Mouse (Mus musculus) liver, embryonic 12.5 days (tissue): Measurements from ENCODE around the gene Il27. TPM values are rescaled to one million over a fixed set of nuclear protein-coding genes. Genes with fewer than 3 reads are reported as not detected.

Experiments
- ATAC-seq: fragments of 200-750 bp; cut with Nextera tagmentation; 2 replicates; pipeline ENCODE4 v1.8.0; 2017; ENCODE audit warnings: moderate number of reproducible peaks, mild to moderate bottlenecking, moderate library complexity
- H3K27ac ChIP-seq: fragments of 300-500 bp; sonication (generic); 2 replicates; pipeline ENCODE4 v1.5.1; 2016; ENCODE audit warnings: mild to moderate bottlenecking
- H3K27me3 ChIP-seq: fragments of 300-500 bp; sonication (generic); replicated peaks from 2 replicates; pipeline ENCODE4 v1.6.1; 2016; ENCODE audit warnings: mild to moderate bottlenecking, moderate library complexity
- H3K36me3 ChIP-seq: fragments of 300-500 bp; sonication (generic); 2 replicates; pipeline ENCODE4 v1.6.1; 2016; ENCODE audit warnings: mild to moderate bottlenecking, moderate library complexity
- H3K4me1 ChIP-seq: fragments of 300-500 bp; sonication (generic); 2 replicates; pipeline ENCODE4 v1.6.1; 2016
- H3K4me2 ChIP-seq: fragments of 300-500 bp; sonication (generic); 2 replicates; pipeline ENCODE4 v1.6.1; 2016; ENCODE audit warnings: mild to moderate bottlenecking, moderate library complexity
- H3K4me3 ChIP-seq: fragments of 300-500 bp; sonication (generic); 2 replicates; pipeline ENCODE4 v1.5.1; 2016; ENCODE audit warnings: mild to moderate bottlenecking, moderate library complexity
- H3K9ac ChIP-seq: fragments of 300-500 bp; sonication (generic); 2 replicates; pipeline ENCODE4 v1.6.1; 2016; ENCODE audit warnings: mild to moderate bottlenecking, moderate library complexity
- H3K9me3 ChIP-seq: fragments of 300-500 bp; sonication (generic); replicated peaks from 2 replicates; pipeline ENCODE4 v1.6.1; 2016; ENCODE audit warnings: mild to moderate bottlenecking, moderate library complexity
- WGBS: fragments of 180-500 bp; shearing (Covaris S2); methylation state at CpG from one replicate; pipeline ENCODE4 v1.1.7; 2016; ENCODE audit not compliant: insufficient replicate concordance; 5-methylcytosine and 5-hydroxymethylcytosine counted together
- polyA plus RNA-seq: library from polyadenylated mRNA; unstranded; fragments of >200 nt; fragmentation: Nextera tagmentation; extraction: Ambion mirVana; gene quantifications from 2 replicates; pipeline ENCODE4 v1.2.1, GENCODE M21; 2016

Il27 gene
- polyA plus RNA-seq, 1 experiment from 2014 or later, result not detected

DNA sequence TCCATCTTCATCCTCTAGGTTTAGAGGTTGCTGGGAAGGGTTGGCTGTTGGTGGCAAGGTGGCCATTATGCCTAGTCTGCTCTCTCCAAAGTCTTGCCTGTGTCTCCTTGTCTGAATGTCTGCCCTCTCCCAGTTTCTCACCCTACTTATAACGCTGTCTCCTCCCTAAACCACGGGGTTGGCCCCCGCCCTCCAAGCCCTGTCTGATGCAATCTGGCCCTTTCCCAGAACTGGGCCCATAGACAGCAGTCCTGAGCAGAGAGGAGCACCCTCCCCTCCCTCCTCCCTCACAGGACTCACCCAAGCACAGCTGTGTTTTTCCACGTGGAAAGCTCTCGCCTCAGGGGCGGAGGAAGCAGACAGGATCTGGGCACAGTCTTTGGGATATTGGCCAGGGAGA, 30.6 kb upstream of the Il27 start:
- 20% methylated on average over 6 of the region's 6 CpGs for WGBS
- H3K27ac ChIP-seq, result no peak overlapping the region
- H3K4me2 ChIP-seq, result peak overlapping the region; percentile 50
- H3K4me3 ChIP-seq, result peak overlapping the region; percentile 18
- H3K9me3 ChIP-seq, result no peaks in the 10 kb centered on the region
- H3K36me3 ChIP-seq, result no peaks in the 10 kb centered on the region
- peak overlapping the region; percentile 28 for H3K9ac ChIP-seq
- peak; percentile 79 for ATAC-seq
- peaks cover 57% of the 10 kb centered on the region for H3K4me1 ChIP-seq
- no peaks in the 10 kb centered on the region for H3K27me3 ChIP-seq

DNA sequence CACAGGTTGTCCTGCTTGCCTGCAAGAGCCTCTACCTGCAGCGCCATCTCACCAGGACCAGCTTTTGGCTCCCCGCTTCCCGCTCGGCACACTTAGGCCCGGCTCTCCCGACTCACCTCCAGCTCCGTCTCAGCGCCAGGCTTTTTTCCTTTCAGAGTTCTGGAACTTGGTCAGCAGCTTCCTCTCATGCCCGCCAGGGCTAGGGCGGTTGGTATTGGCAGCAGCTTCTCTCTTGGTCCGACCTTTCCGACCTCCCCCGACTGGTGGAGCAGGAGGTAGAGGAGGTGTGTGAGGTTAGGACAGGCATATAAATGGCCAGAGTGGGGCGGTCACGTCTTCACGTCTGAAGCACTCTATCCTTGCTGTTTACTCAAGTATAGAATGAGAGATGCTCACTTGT, 30.0 kb upstream of the Il27 start:
- Histone ChIP-seq H3K27ac (no peak overlapping the region), H3K4me1 (peaks cover 57% of the 10 kb centered on the region), H3K4me3 (peak overlapping the region; percentile 18), H3K9me3 (no peaks in the 10 kb centered on the region), H3K36me3 (no peaks in the 10 kb centered on the region), H3K27me3 (no peaks in the 10 kb centered on the region), H3K9ac (no peak overlapping the region), H3K4me2 (peak overlapping the region; percentile 50)
- WGBS, result 67% methylated on average over 16 of the region's 16 CpGs
- no peak for ATAC-seq

DNA sequence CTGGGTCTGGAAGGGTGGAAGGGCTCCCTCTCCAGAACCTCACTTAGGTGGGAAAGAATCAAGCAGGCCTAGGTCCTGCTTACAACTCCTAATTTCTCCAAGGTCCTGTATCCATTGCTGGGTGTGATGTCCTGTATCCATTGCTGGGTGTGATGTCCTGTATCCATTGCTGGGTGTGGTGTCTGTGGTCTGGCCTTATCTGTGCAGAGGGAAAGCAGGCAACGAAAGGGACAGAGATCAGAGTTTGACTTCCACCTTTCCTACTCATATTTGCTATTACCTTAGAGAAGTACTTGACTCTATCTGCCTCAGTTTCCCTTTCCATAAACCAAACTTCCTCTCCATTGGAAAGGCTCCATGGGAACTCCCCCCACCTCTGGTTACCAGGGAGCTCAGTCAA, 28.6 kb upstream of the Il27 start:
- ATAC-seq, result no peak
- Histone ChIP-seq H3K4me3 (no peak overlapping the region), H3K27ac (no peak overlapping the region), H3K9me3 (no peaks in the 10 kb centered on the region), H3K9ac (no peak overlapping the region), H3K27me3 (no peaks in the 10 kb centered on the region), H3K4me2 (peak overlapping the region; percentile 4; the same call in 1 of the 2 replicates), H3K36me3 (no peaks in the 10 kb centered on the region), H3K4me1 (peaks cover 55% of the 10 kb centered on the region)
- WGBS, result 23% methylated on average over 1 of the region's 1 CpGs

DNA sequence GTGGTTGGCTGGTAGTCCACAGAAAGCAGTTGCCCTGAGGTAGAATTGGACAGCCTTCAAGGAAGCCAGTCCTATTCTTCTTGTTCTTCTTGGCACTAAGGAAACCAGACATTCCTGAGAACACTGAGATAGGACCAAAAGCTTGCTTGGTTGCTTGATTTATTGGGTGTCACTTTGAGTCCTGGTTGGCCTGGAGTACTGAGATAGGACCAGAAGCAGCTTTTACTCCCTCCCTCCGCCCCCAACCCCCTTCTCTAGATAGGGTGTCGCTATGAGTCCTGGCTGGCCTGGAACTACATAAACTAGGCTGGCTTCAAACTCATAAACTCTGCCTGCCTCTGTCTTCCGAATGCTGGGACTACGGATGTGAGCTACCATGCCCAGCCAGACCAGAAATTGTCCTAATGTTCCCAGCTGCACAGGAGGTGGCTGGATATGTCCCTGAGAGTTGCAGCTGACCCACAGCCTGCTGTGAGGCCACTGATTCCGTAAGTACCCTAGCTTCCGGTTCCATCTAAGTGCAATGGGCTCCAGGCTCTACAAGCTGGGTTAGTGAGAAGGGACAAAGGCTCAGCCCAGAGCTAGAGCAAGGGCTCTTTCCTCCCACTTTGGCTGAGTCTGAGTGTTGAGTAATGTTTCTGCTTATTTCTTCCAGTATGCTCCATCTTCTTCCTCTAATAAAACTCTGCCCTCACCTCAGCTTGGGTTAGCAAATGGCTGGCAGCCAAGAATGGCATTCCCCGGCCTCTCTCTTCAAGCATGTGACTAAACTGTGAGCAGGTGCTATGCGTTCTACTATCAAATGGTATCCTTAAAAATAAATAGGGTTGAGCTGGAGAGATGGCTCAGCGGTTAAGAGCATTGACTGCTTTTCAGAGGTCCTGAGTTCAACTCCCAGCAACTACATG, 27.0 kb upstream of the Il27 start:
- ATAC-seq, result peak; percentile 78
- Histone ChIP-seq H3K4me2 (peak overlapping the region; percentile 32; the same call in 1 of the 2 replicates), H3K9ac (no peak overlapping the region), H3K4me1 (peaks cover 53% of the 10 kb centered on the region), H3K4me3 (no peak overlapping the region), H3K36me3 (no peaks in the 10 kb centered on the region), H3K27me3 (no peaks in the 10 kb centered on the region), H3K9me3 (no peaks in the 10 kb centered on the region), H3K27ac (peak overlapping the region; percentile 39; the same call in 1 of the 2 replicates)
- 57% methylated on average over 9 of the region's 9 CpGs for WGBS

DNA sequence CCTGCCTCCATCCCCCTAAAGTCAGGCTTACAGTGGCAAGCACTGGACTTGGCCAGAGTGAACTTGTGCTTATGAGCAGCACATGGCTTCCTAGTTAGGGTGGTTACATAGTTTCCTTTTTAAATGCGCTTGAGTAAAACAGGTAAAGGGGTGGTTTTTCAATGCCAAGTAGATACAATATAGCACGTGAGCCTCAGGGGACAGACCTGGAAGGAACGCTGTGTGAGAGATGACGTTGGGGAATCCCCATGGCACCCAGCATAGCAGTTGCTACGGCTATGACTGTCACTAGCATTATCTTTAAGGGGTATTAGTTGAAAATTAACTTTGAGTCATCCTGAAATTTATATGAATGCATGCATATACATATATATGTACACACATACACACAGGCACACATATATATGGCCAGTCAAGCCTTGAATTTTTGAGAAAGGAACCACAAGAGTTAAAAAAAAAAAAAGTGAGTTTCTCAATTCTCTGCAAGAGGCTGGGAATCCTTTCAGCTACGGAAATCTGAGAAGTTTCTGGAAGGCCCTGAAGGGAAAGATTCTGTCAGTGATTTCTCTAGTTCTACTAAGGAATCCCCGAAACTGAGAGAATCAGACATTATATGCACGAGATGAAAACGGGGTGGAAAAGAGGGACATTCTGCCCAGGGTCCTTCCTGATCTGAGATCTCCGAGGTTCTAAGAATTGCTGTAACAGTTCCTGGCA, 25.0 kb upstream of the Il27 start:
- no peak overlapping the region for H3K4me3 ChIP-seq
- no peak overlapping the region for H3K4me2 ChIP-seq
- no peak overlapping the region for H3K27ac ChIP-seq
- H3K4me1 ChIP-seq, result peaks cover 38% of the 10 kb centered on the region
- H3K27me3 ChIP-seq, result no peaks in the 10 kb centered on the region
- no peaks in the 10 kb centered on the region for H3K9me3 ChIP-seq
- 76% methylated on average over 10 of the region's 10 CpGs for WGBS
- no peak for ATAC-seq
- H3K36me3 ChIP-seq, result no peaks in the 10 kb centered on the region
- H3K9ac ChIP-seq, result no peak overlapping the region

DNA sequence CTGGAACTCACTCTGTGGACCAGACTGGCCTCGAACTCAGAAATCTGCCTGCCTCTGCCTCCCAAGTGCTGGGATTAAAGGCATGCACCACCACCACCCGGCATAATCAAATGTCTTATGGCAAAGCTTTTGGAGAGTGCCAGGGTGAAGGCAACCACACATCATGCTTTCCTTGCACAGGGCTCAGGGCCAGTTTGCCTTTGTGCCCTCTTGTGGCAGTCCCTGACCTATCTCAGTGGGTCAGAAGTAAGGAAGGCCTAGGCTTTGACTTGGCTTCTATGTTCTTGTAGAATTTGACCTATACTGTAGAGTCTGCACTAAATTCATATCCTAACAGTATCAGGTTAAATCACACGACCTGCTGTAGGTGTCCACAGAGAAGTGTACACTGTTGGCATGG, 22.0 kb upstream of the Il27 start:
- no peak overlapping the region for H3K9ac ChIP-seq
- 62% methylated on average over 3 of the region's 3 CpGs for WGBS
- no peak overlapping the region for H3K4me3 ChIP-seq
- ATAC-seq, result no peak
- no peak overlapping the region for H3K4me2 ChIP-seq
- H3K4me1 ChIP-seq, result peaks cover 11% of the 10 kb centered on the region
- no peak overlapping the region for H3K27ac ChIP-seq
- H3K27me3 ChIP-seq, result no peaks in the 10 kb centered on the region
- H3K36me3 ChIP-seq, result no peaks in the 10 kb centered on the region
- H3K9me3 ChIP-seq, result no peaks in the 10 kb centered on the region

DNA sequence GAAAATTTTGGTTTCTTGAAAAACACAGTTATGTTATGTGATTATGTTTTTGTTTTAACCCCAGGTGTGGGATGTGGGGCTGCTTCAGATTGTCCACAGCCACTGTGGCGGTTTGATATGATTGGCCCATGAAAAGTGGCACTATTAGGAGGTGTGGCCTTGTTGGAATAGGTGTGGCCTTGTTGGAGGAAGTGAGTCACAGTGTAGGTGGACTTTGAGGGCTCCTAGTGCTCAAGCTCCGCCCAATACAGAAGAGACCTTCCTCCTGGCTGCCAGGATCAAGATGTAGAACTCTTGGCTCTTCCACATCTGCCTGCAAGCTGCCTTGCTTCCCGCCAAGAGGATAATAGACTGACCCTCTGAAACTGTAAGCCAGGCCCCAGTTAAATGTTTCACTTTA, 18.0 kb upstream of the Il27 start:
- no peak for ATAC-seq
- H3K27ac ChIP-seq, result no peak overlapping the region
- H3K9me3 ChIP-seq, result no peaks in the 10 kb centered on the region
- H3K4me1 ChIP-seq, result 0 out of 2 replicates have a peak, but pooled peaks cover 4% of the 10 kb centered on the region
- no peak overlapping the region for H3K4me3 ChIP-seq
- no peak overlapping the region for H3K4me2 ChIP-seq
- H3K9ac ChIP-seq, result no peak overlapping the region
- no peaks in the 10 kb centered on the region for H3K36me3 ChIP-seq
- H3K27me3 ChIP-seq, result no peaks in the 10 kb centered on the region
- WGBS, result 55% methylated on average over 3 of the region's 3 CpGs

DNA sequence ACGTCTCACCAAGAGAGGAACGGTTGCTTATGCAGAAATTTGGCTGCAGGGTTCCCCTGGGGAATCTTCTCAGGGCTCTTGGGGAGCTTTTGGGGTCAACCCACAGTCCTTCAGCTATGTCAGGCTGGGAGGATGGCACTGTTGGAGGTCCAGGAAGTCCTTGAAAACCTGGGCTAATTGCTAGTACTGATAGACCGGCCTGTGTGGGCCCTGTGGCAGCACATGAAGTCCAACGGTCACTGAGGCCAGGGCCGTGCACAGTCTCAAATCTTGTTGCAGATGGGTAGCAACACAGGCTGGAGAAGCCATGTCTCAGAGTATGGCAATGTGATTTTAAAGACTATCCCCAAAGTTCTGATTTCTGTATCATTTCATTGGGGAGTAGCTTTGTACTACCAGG, 13.1 kb upstream of the Il27 start:
- 72% methylated on average over 5 of the region's 5 CpGs for WGBS
- H3K4me2 ChIP-seq, result no peak overlapping the region
- H3K27ac ChIP-seq, result no peak overlapping the region
- no peaks in the 10 kb centered on the region for H3K9me3 ChIP-seq
- ATAC-seq, result no peak
- H3K27me3 ChIP-seq, result no peaks in the 10 kb centered on the region
- no peak overlapping the region for H3K9ac ChIP-seq
- H3K4me1 ChIP-seq, result 0 out of 2 replicates have a peak, but pooled peaks cover 7% of the 10 kb centered on the region
- H3K4me3 ChIP-seq, result no peak overlapping the region
- no peaks in the 10 kb centered on the region for H3K36me3 ChIP-seq

DNA sequence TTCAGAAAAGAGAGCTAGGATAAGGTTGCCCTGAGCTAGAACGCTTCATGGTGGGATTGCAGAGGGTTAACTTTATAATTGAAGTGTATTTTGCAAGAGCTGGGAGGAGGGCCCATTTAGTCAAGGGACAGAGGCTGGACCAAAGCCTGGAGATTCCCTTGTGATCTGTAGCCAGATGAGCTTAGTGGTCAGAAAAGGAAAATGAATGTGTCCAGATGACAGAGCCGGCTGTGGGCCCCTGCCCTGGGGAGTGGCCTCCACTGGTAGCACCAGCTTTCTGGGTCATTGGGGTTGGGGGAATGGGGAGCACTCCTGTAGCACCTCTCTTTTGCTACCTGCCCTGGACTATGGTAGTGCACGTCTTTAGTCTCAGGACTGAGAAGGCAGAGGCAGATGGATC, 12.3 kb upstream of the Il27 start:
- H3K27ac ChIP-seq, result no peak overlapping the region
- no peak overlapping the region for H3K4me2 ChIP-seq
- H3K9me3 ChIP-seq, result no peaks in the 10 kb centered on the region
- H3K36me3 ChIP-seq, result no peaks in the 10 kb centered on the region
- no peak overlapping the region for H3K9ac ChIP-seq
- 0 out of 2 replicates have a peak, but pooled peaks cover 4% of the 10 kb centered on the region for H3K27me3 ChIP-seq
- WGBS, result 70% methylated on average over 3 of the region's 3 CpGs
- ATAC-seq, result no peak
- no peak overlapping the region for H3K4me3 ChIP-seq
- peaks cover 7% of the 10 kb centered on the region; the same call in 1 of the 2 replicates for H3K4me1 ChIP-seq

DNA sequence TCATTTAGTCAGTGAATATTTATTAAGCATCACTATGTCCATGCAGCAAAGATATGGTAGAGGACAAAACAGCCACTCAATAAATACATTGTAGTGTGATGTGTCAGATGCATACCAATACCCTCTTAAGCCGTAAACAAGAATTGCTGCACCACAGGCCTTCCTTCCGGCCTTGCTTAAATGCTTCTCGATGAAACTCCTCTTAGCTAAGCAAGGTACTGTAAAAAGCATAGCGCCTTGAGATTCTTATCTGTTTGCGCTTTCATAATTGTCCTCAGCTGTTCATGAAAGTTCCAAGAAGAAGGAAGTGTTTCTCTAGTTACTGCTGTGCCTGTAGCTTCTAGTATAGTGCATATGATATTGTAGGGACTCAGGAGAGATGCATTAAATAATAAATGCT, 11.9 kb upstream of the Il27 start:
- H3K4me1 ChIP-seq, result peaks cover 7% of the 10 kb centered on the region; the same call in 1 of the 2 replicates

DNA sequence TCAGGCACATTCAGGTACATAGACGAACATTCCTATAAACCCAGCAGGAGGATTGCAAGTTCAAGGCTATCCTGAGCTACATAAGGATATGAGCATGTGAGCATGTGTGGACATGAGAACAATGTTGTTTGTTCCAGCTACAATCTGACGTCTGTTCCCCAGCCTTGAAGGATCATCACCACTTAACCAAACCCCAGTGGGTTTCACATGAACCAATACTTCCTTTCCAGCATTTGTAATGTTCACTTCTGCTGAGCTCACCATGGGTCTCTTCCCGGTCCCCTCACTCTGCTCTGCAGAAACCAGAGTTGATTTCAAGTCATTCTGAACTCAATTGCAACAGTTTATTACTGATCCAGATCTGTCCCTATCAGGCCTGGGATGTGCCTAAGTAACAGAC, 7.9 kb upstream of the Il27 start:
- H3K4me1 ChIP-seq, result peaks cover 2% of the 10 kb centered on the region; the same call in 1 of the 2 replicates
- 57% methylated on average over 3 of the region's 3 CpGs for WGBS

More for the DNA sequence above, 11.9 kb upstream of the Il27 start:
- H3K27me3 ChIP-seq, result 0 out of 2 replicates have a peak, but pooled peaks cover 4% of the 10 kb centered on the region
- H3K9ac ChIP-seq, result no peak overlapping the region
- no peak for ATAC-seq
- H3K9me3 ChIP-seq, result no peaks in the 10 kb centered on the region
- WGBS, result 68% methylated on average over 5 of the region's 5 CpGs
- no peak overlapping the region for H3K4me3 ChIP-seq
- H3K36me3 ChIP-seq, result no peaks in the 10 kb centered on the region
- no peak overlapping the region for H3K27ac ChIP-seq
- no peak overlapping the region for H3K4me2 ChIP-seq

DNA sequence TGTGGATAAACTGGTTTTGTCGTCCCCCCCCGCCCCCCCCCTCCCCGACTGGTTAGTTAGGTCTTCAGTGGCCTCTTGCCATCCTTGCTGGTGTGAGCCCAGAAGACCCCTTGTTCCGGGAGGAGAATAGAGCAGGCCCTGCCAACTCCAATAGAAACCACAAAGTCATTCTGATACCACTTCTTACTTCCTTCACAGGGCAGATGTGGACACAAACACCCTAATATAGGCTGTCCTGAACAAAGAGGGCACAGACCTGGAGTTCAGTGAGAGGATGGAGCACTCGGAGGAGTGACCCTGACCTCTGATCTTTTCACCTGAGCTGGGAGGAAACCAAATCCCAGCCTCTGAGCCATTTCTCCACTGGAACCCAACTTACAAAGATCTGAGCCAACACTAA, 7.2 kb upstream of the Il27 start:
- no peaks in the 10 kb centered on the region for H3K9me3 ChIP-seq
- no peak overlapping the region for H3K9ac ChIP-seq
- ATAC-seq, result no peak
- H3K36me3 ChIP-seq, result no peaks in the 10 kb centered on the region
- H3K27me3 ChIP-seq, result 0 out of 2 replicates have a peak, but pooled peaks cover 4% of the 10 kb centered on the region
- no peak overlapping the region for H3K4me2 ChIP-seq
- 27% methylated on average over 5 of the region's 5 CpGs for WGBS
- no peaks in the 10 kb centered on the region; the same call in 1 of the 2 replicates for H3K4me1 ChIP-seq
- H3K4me3 ChIP-seq, result no peak overlapping the region
- H3K27ac ChIP-seq, result no peak overlapping the region

More for the DNA sequence above, 7.9 kb upstream of the Il27 start:
- H3K9me3 ChIP-seq, result no peaks in the 10 kb centered on the region
- no peak overlapping the region for H3K9ac ChIP-seq
- ATAC-seq, result no peak
- H3K4me3 ChIP-seq, result no peak overlapping the region
- H3K27me3 ChIP-seq, result 0 out of 2 replicates have a peak, but pooled peaks cover 4% of the 10 kb centered on the region
- no peak overlapping the region for H3K4me2 ChIP-seq
- no peaks in the 10 kb centered on the region for H3K36me3 ChIP-seq
- no peak overlapping the region for H3K27ac ChIP-seq
